Mouse (Mus musculus) WW6 (cell line): Measurements from ENCODE around the gene Atp5e.

Experiments used
- DNase-seq: peaks from one replicate; pipeline ENCODE4 v3.0.0-alpha.2; 2013; ENCODE audit warnings: low read depth, low spot score

Atp5e gene

DNA sequence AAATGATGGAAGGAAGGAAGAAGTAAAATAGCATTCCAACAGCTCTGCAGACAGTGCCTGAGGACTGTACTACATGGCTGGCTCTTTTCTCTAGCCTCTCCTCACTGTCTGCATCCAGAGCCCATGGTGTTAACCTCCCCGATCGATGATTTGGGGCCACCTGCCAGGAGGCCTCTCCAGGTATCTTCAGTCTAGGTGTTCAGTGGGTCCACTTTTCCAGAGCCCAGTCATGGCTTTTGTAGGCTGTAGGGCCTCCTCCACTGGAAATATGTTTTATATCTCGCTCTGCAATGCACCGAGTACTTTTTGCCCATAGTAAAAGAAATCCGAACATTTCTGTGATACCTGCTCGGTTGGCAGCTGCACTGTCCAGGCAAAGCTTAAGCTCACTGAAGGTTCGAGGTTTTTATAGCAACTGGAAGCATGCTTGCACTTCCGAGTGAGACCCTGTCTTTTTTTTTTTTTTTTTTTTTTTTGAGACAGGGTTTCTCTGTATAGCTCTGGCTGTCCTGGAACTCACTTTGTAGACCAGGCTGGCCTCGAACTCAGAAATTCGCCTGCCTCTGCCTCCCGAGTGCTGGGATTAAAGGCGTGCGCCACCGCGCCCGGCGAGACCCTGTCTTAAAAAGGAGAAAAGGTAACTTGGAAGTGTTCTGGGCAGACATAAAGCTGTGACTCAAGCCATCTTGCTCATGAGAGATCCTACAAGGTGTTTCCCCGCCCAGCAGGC is 48.7 kb downstream of the Atp5e start:
- DNase-seq: no peak

- DNase-seq: no peak
Measured at GRCm38 (mm10) chr2:174413127-174413526, 50.8 kb downstream of the Atp5e start.
